Mouse (Mus musculus): ENCODE results near the gene Mtmr6. TPM values are rescaled to one million over a fixed set of nuclear protein-coding genes. Genes with fewer than 3 reads are reported as not detected.

The Mtmr6 gene
- total RNA-seq, 1 experiment, result 6.5 TPM

DNA sequence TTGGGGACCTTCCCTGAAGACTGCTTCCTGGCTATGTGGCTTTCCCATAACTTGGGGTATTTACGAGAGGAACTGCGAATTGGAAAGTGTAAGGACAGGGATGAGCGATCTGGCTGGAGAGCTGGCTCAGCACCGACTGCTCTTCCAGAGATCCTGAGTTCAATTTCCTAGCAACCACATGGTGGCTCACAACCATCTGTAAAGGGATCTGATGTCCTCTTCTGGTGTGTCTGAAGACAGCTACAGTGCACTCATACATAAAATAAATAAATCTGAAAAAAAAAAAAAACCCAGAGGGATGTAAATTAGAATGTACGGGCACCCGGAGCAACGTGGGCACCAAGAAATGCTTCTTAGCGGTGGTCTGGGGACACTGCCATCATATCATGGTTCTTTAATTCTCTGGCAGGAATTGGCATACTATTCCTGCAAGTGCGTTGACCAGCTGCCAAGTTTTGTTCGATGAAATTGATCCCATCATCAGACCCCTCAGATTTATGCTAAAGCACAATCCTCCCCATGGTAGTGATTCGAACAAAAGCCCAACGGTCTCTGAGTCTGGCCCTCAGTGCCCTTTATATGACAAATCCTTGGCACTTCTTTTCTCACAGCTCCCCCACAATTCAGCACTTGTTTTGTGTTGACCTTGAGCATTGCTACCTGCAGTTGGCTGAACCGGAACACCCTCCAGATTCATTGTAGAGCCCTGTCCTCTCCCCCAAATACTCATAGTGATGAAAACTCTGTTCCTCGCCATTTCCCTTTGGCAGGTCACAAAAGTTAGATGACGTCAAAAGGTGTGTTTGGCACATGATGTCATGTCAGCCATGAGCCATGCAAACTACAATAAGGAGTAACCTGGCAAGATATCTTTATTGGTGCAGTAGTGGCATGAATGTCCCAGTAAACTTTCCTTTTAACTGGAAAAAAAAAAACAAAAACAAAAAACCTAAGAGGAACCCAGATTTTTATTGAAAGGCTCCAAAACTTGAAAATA is 12.7 kb upstream of the Mtmr6 start:
- Histone ChIP-seq H3K4me1 (ENCODE audit: control insufficient read depth in 2 of 2, insufficient read depth in 2 of 2, low read length in 2 of 2, poor library complexity in 1 of 2) (peaks cover 0 to 3% of the 10 kb centered on the region in 2 experiments; a peak in 1 of 4 replicates), H3K9ac (ENCODE audit: insufficient read depth, low read depth, low read length, poor library complexity, severe bottlenecking) (peak overlapping the region; percentile 93), H3K9me3 (ENCODE audit: control insufficient read depth, insufficient read depth, low read depth, low read length) (no peaks in the 10 kb centered on the region), H3K27ac (ENCODE audit: insufficient read depth, low read depth, low read length, poor library complexity, severe bottlenecking) (peak overlapping the region; percentile 54; the same call in 1 of the 2 replicates), H3K36me3 (ENCODE audit: control insufficient read depth, insufficient read depth, low read length, poor library complexity, severe bottlenecking) (no peaks in the 10 kb centered on the region), H3K4me3 (ENCODE audit: insufficient read depth in 1 of 2, low read depth in 1 of 2, low read length in 2 of 2, poor library complexity in 1 of 2, severe bottlenecking in 1 of 2) (peak overlapping the region; percentile 76 to 85)
- TF ChIP-seq ZNF384 (IDR thresholded peaks at IDR 0.05; ENCODE audit: low read depth, low read length), result no peak
- in situ Hi-C loops (cut with MboI; ENCODE audit: low sequenced_read_pairs in 2 of 2, unreplicated experiment in 2 of 2), result no loop called here
- DNase-seq (ENCODE audit: low read depth, low spot score), result no peak

DNA sequence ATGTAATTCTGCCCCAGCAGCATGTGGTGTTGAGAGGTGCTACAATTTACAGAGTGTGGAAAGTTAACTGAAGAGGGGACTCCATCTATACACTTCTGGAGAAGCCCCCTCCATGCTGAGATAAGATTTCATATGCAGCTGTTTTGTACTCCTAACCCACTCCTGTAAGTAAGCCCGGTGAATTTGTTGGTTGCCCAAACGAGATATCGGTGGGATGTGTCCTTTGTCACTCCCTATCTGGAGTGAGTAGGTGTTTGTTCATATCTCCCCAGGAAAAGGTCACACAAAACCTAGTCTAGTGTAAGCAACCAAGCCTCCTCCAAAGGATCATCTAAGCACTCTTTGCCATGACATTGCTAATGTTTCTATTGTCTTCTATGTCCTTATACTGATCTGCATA is 11.6 kb upstream of the Mtmr6 start:
- Histone ChIP-seq H3K4me1 (ENCODE audit: control insufficient read depth in 2 of 2, insufficient read depth in 2 of 2, low read length in 2 of 2, poor library complexity in 1 of 2) (peaks cover 0 to 3% of the 10 kb centered on the region in 2 experiments; a peak in 1 of 4 replicates), H3K4me3 (ENCODE audit: insufficient read depth in 1 of 2, low read depth in 1 of 2, low read length in 2 of 2, poor library complexity in 1 of 2, severe bottlenecking in 1 of 2) (no peak overlapping the region), H3K9me3 (ENCODE audit: control insufficient read depth, insufficient read depth, low read depth, low read length) (no peaks in the 10 kb centered on the region), H3K36me3 (ENCODE audit: control insufficient read depth, insufficient read depth, low read length, poor library complexity, severe bottlenecking) (no peaks in the 10 kb centered on the region), H3K9ac (ENCODE audit: insufficient read depth, low read depth, low read length, poor library complexity, severe bottlenecking) (no peak overlapping the region), H3K27ac (ENCODE audit: insufficient read depth, low read depth, low read length, poor library complexity, severe bottlenecking) (no peak overlapping the region)
- in situ Hi-C loops (cut with MboI; ENCODE audit: low sequenced_read_pairs in 2 of 2, unreplicated experiment in 2 of 2), result no loop called here
- TF ChIP-seq ZC3H11A (IDR thresholded peaks at IDR 0.05; ENCODE audit: borderline replicate concordance, low read depth, low read length), result no peak
- no peak for DNase-seq (ENCODE audit: low read depth, low spot score)

DNA sequence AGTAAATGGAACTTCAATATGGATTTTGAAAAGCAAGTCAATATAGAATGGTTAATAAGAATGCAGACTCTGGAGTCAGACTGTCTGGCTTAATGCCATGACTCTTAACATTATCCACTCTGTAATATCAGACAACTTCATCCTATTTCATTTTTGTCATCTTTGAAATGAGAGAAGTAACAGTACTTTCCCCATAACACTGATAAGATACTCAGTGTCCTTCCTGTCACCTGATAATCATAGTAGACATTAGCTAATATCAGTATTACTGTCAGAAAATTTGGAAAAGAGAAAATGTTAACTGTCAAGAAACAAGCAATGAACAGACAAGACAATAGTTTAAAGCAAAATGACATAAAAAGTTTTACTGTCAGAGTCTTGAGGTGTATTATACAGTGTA is 10.3 kb upstream of the Mtmr6 start:
- in situ Hi-C loops (cut with MboI; ENCODE audit: low sequenced_read_pairs in 2 of 2, unreplicated experiment in 2 of 2), result no loop called here
- Histone ChIP-seq H3K9ac (ENCODE audit: insufficient read depth, low read depth, low read length, poor library complexity, severe bottlenecking) (no peak overlapping the region), H3K9me3 (ENCODE audit: control insufficient read depth, insufficient read depth, low read depth, low read length) (no peaks in the 10 kb centered on the region), H3K4me3 (ENCODE audit: insufficient read depth in 1 of 2, low read depth in 1 of 2, low read length in 2 of 2, poor library complexity in 1 of 2, severe bottlenecking in 1 of 2) (no peak overlapping the region), H3K36me3 (ENCODE audit: control insufficient read depth, insufficient read depth, low read length, poor library complexity, severe bottlenecking) (no peaks in the 10 kb centered on the region), H3K4me1 (ENCODE audit: control insufficient read depth in 2 of 2, insufficient read depth in 2 of 2, low read length in 2 of 2, poor library complexity in 1 of 2) (peaks cover 0 to 3% of the 10 kb centered on the region in 2 experiments; a peak in 1 of 4 replicates), H3K27ac (ENCODE audit: insufficient read depth, low read depth, low read length, poor library complexity, severe bottlenecking) (no peak overlapping the region)
- TF ChIP-seq CHD2 (IDR thresholded peaks at IDR 0.05; ENCODE audit: low read depth, low read length) (no peak), ZC3H11A (IDR thresholded peaks at IDR 0.05; ENCODE audit: borderline replicate concordance, low read depth, low read length) (no peak), MAFK (IDR thresholded peaks at IDR 0.05; ENCODE audit: insufficient read depth, low read depth, low read length) (no peak)
- no peak for DNase-seq (ENCODE audit: low read depth, low spot score)

DNA sequence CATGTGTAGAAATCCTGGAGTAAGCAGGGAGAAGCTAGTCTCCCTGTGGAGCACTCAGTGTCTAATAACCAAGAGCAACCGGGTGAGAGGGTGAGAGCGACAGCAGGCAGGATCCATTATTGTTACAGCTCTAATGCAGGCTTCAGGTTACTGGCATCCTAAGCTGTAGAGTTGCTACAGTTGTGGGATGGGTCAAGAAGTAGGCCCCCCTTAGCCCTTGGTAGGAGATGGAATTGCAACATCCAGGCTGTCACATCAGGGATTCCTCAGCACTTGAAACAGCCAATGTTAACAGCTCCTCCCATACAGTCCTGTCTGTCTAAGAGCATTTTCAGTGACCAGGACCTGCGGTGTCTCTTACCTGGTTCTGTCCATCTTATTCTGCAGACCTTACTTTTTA is 8.7 kb upstream of the Mtmr6 start:
- Histone ChIP-seq H3K9me3 (ENCODE audit: control insufficient read depth, insufficient read depth, low read depth, low read length) (no peaks in the 10 kb centered on the region), H3K36me3 (ENCODE audit: control insufficient read depth, insufficient read depth, low read length, poor library complexity, severe bottlenecking) (no peaks in the 10 kb centered on the region), H3K4me3 (ENCODE audit: insufficient read depth in 1 of 2, low read depth in 1 of 2, low read length in 2 of 2, poor library complexity in 1 of 2, severe bottlenecking in 1 of 2) (no peak overlapping the region), H3K27ac (ENCODE audit: insufficient read depth, low read depth, low read length, poor library complexity, severe bottlenecking) (no peak overlapping the region), H3K9ac (ENCODE audit: insufficient read depth, low read depth, low read length, poor library complexity, severe bottlenecking) (no peak overlapping the region), H3K4me1 (ENCODE audit: control insufficient read depth in 2 of 2, insufficient read depth in 2 of 2, low read length in 2 of 2, poor library complexity in 1 of 2) (peaks cover 0 to 3% of the 10 kb centered on the region in 2 experiments; a peak in 1 of 4 replicates)
- TF ChIP-seq ZNF384 (IDR thresholded peaks at IDR 0.05; ENCODE audit: low read depth, low read length), result no peak
- no peak for TF ChIP-seq HCFC1 (IDR thresholded peaks at IDR 0.05; ENCODE audit: borderline replicate concordance, insufficient read depth, low read length)
- TF ChIP-seq CHD2 (IDR thresholded peaks at IDR 0.05; ENCODE audit: low read depth, low read length), result no peak
- in situ Hi-C loops (cut with MboI; ENCODE audit: low sequenced_read_pairs in 2 of 2, unreplicated experiment in 2 of 2), result no loop called here
- DNase-seq (ENCODE audit: low read depth, low spot score), result no peak

DNA sequence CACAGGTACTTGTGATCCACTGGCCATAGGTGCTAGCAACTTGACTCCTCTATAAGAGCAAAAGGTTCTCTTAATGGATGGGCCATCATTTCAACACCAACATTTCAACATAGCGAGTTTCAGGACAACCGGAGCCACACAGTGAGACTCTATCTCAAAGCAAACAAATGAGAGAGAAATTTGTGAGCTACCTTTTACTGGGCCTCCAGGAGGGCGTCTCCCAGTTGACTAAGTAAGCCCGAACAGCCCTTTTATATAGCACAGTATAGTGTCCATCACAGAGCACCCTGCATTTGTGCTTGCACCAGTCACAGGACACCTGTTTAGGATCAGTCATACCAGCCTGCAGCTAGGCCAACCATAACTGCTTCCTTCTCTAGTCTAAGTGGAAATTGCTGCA is 7.9 kb upstream of the Mtmr6 start:
- no peak for DNase-seq (ENCODE audit: low read depth, low spot score)
- Histone ChIP-seq H3K4me3 (ENCODE audit: insufficient read depth in 1 of 2, low read depth in 1 of 2, low read length in 2 of 2, poor library complexity in 1 of 2, severe bottlenecking in 1 of 2) (no peak overlapping the region), H3K27ac (ENCODE audit: insufficient read depth, low read depth, low read length, poor library complexity, severe bottlenecking) (no peak overlapping the region), H3K9me3 (ENCODE audit: control insufficient read depth, insufficient read depth, low read depth, low read length) (no peaks in the 10 kb centered on the region), H3K36me3 (ENCODE audit: control insufficient read depth, insufficient read depth, low read length, poor library complexity, severe bottlenecking) (no peaks in the 10 kb centered on the region), H3K4me1 (ENCODE audit: control insufficient read depth in 2 of 2, insufficient read depth in 2 of 2, low read length in 2 of 2, poor library complexity in 1 of 2) (peaks cover 0 to 3% of the 10 kb centered on the region in 2 experiments; a peak in 1 of 4 replicates), H3K9ac (ENCODE audit: insufficient read depth, low read depth, low read length, poor library complexity, severe bottlenecking) (no peak overlapping the region)
- TF ChIP-seq MAFK (IDR thresholded peaks at IDR 0.05; ENCODE audit: insufficient read depth, low read depth, low read length) (no peak), ZC3H11A (IDR thresholded peaks at IDR 0.05; ENCODE audit: borderline replicate concordance, low read depth, low read length) (no peak), ZNF384 (IDR thresholded peaks at IDR 0.05; ENCODE audit: low read depth, low read length) (no peak), CHD2 (IDR thresholded peaks at IDR 0.05; ENCODE audit: low read depth, low read length) (no peak), HCFC1 (IDR thresholded peaks at IDR 0.05; ENCODE audit: borderline replicate concordance, insufficient read depth, low read length) (no peak)
- in situ Hi-C loops (cut with MboI; ENCODE audit: low sequenced_read_pairs in 2 of 2, unreplicated experiment in 2 of 2), result no loop called here
